Mouse (Mus musculus) lung, embryonic 15.5 days (tissue): ENCODE results near the gene Trmo. TPM values are rescaled to one million over a fixed set of nuclear protein-coding genes. Genes with fewer than 3 reads are reported as not detected.

Source experiments
- ATAC-seq: fragments of 200-750 bp; cut with Nextera tagmentation; 2 replicates; pipeline ENCODE4 v1.8.0; 2017; ENCODE audit warnings: moderate number of reproducible peaks, borderline replicate concordance; ENCODE audit not compliant: low FRiP score, low TSS enrichment; ENCODE audit errors: extremely low read depth
- H3K27ac ChIP-seq: fragments of 300-500 bp; sonication (generic); 2 replicates; pipeline ENCODE4 v1.5.1; 2015; ENCODE audit warnings: moderate library complexity, mild to moderate bottlenecking, inconsistent platforms
- H3K27me3 ChIP-seq: fragments of 300-500 bp; sonication (generic); 2 replicates; pipeline ENCODE4 v1.6.1; 2015; ENCODE audit warnings: inconsistent platforms
- H3K36me3 ChIP-seq: fragments of 300-500 bp; sonication (generic); 2 replicates; pipeline ENCODE4 v1.6.1; 2015; ENCODE audit warnings: inconsistent platforms
- H3K4me1 ChIP-seq: fragments of 300-500 bp; sonication (generic); 2 replicates; pipeline ENCODE4 v1.6.1; 2015; ENCODE audit warnings: inconsistent platforms
- H3K4me2 ChIP-seq: fragments of 300-500 bp; sonication (generic); 2 replicates; pipeline ENCODE4 v1.6.1; 2015; ENCODE audit warnings: inconsistent platforms, mild to moderate bottlenecking, moderate library complexity
- H3K4me3 ChIP-seq: fragments of 300-500 bp; sonication (generic); 2 replicates; pipeline ENCODE4 v1.5.1; 2015; ENCODE audit warnings: mild to moderate bottlenecking, inconsistent platforms
- H3K9ac ChIP-seq: fragments of 300-500 bp; sonication (generic); 2 replicates; pipeline ENCODE4 v1.6.1; 2015; ENCODE audit warnings: inconsistent platforms
- H3K9me3 ChIP-seq: fragments of 300-500 bp; sonication (generic); 2 replicates; pipeline ENCODE4 v1.6.1; 2016; ENCODE audit warnings: inconsistent platforms
- WGBS: fragments of 180-500 bp; shearing (Covaris S2); methylation state at CpG from one replicate; pipeline ENCODE4 v1.1.7; 2015; 5-methylcytosine and 5-hydroxymethylcytosine counted together
- polyA plus RNA-seq: library from polyadenylated mRNA; unstranded; fragments of >200 nt; fragmentation: Nextera tagmentation; extraction: Ambion mirVana; gene quantifications from 2 replicates; pipeline ENCODE4 v1.2.1, GENCODE M21; 2015

The Trmo gene
- polyA plus RNA-seq, 1 experiment from 2014 or later, result 11.2 TPM

GRCm38 (mm10) chr4:46404042-46404795 is 15.0 kb upstream of the Trmo start:
- no peak overlapping the region for H3K4me2 ChIP-seq
- ATAC-seq, result peak; percentile 67; the same call in 1 of the 2 replicates

GRCm38 (mm10) chr4:46398839-46399238 is 9.6 kb upstream of the Trmo start:
- ATAC-seq, result no peak
- Histone ChIP-seq H3K4me2 (no peak overlapping the region), H3K9ac (no peak overlapping the region), H3K4me1 (no peaks in the 10 kb centered on the region), H3K36me3 (no peaks in the 10 kb centered on the region), H3K9me3 (no peaks in the 10 kb centered on the region), H3K27ac (no peak overlapping the region), H3K4me3 (no peak overlapping the region), H3K27me3 (no peaks in the 10 kb centered on the region)
- 68% methylated on average over 4 of the region's 4 CpGs for WGBS

More at GRCm38 (mm10) chr4:46404042-46404795, 15.0 kb upstream of the Trmo start:
- Histone ChIP-seq H3K27me3 (no peaks in the 10 kb centered on the region), H3K27ac (no peak overlapping the region), H3K4me1 (no peaks in the 10 kb centered on the region), H3K9me3 (no peaks in the 10 kb centered on the region), H3K9ac (no peak overlapping the region), H3K4me3 (no peak overlapping the region), H3K36me3 (no peaks in the 10 kb centered on the region)
- 54% methylated on average over 6 of the region's 6 CpGs for WGBS

- peak; percentile 59; the same call in 1 of the 2 replicates for ATAC-seq
- Histone ChIP-seq H3K27me3 (no peaks in the 10 kb centered on the region), H3K4me1 (no peaks in the 10 kb centered on the region), H3K27ac (no peak overlapping the region), H3K4me3 (no peak overlapping the region), H3K9me3 (no peaks in the 10 kb centered on the region), H3K9ac (no peak overlapping the region), H3K4me2 (no peak overlapping the region), H3K36me3 (no peaks in the 10 kb centered on the region)
- WGBS, result 24% methylated on average over 5 of the region's 5 CpGs
Observed at GRCm38 (mm10) chr4:46395736-46396135, 6.5 kb upstream of the Trmo start.

- Histone ChIP-seq H3K9ac (no peak overlapping the region), H3K36me3 (no peaks in the 10 kb centered on the region), H3K9me3 (no peaks in the 10 kb centered on the region), H3K27me3 (no peaks in the 10 kb centered on the region), H3K27ac (no peak overlapping the region), H3K4me3 (no peak overlapping the region), H3K4me1 (no peaks in the 10 kb centered on the region; the same call in 1 of the 2 replicates), H3K4me2 (no peak overlapping the region)
- ATAC-seq, result no peak
- WGBS, result 72% methylated on average over 2 of the region's 2 CpGs
Observed at GRCm38 (mm10) chr4:46394388-46394787, 5.2 kb upstream of the Trmo start.

- WGBS, result 23% methylated on average over 9 of the region's 9 CpGs
- no peaks in the 10 kb centered on the region for H3K9me3 ChIP-seq
- H3K27ac ChIP-seq, result peak overlapping the region; percentile 93; the same call in 1 of the 2 replicates
- H3K27me3 ChIP-seq, result no peaks in the 10 kb centered on the region
- no peaks in the 10 kb centered on the region; the same call in 1 of the 2 replicates for H3K4me1 ChIP-seq
- peak overlapping the region; percentile 71 for H3K4me2 ChIP-seq
- 0 out of 2 replicates have a peak overlapping the region, but pooled peaks have one; percentile 69 for H3K9ac ChIP-seq
- H3K4me3 ChIP-seq, result peak overlapping the region; percentile 54
- no peak for ATAC-seq
- H3K36me3 ChIP-seq, result peaks cover 5% of the 10 kb centered on the region; the same call in 1 of the 2 replicates
Observed at GRCm38 (mm10) chr4:46390390-46390970, 1.2 kb upstream of the Trmo start.

- WGBS, result 2% methylated on average over 24 of the region's 24 CpGs
- H3K9ac ChIP-seq, result peak overlapping the region; percentile 69
- H3K9me3 ChIP-seq, result no peaks in the 10 kb centered on the region
- no peaks in the 10 kb centered on the region for H3K27me3 ChIP-seq
- ATAC-seq, result no peak
- H3K4me3 ChIP-seq, result peak overlapping the region; percentile 54
- H3K27ac ChIP-seq, result peak overlapping the region; percentile 93
- H3K4me2 ChIP-seq, result peak overlapping the region; percentile 71
- no peaks in the 10 kb centered on the region; the same call in 1 of the 2 replicates for H3K4me1 ChIP-seq
- peaks cover 11% of the 10 kb centered on the region for H3K36me3 ChIP-seq
Observed at GRCm38 (mm10) chr4:46389612-46390341, 540 bp upstream of the Trmo start.

- peaks cover 11% of the 10 kb centered on the region for H3K36me3 ChIP-seq
- ATAC-seq, result 0 out of 2 replicates have a peak, but pooled peaks have one; percentile 0
- H3K9ac ChIP-seq, result peak overlapping the region; percentile 69
- H3K4me1 ChIP-seq, result no peaks in the 10 kb centered on the region; the same call in 1 of the 2 replicates
- H3K9me3 ChIP-seq, result no peaks in the 10 kb centered on the region
- WGBS, result 13% methylated on average over 5 of the region's 5 CpGs
- no peaks in the 10 kb centered on the region for H3K27me3 ChIP-seq
- peak overlapping the region; percentile 93 for H3K27ac ChIP-seq
- H3K4me2 ChIP-seq, result peak overlapping the region; percentile 71
- peak overlapping the region; percentile 54 for H3K4me3 ChIP-seq
Observed at GRCm38 (mm10) chr4:46388556-46388955, 681 bp downstream of the Trmo start.

GRCm38 (mm10) chr4:46374869-46375368 is 14.3 kb downstream of the Trmo start:
- WGBS, result 18% methylated on average over 22 of the region's 22 CpGs
- Histone ChIP-seq H3K27ac (no peak overlapping the region), H3K9me3 (no peaks in the 10 kb centered on the region)

GRCm38 (mm10) chr4:46374455-46374854 is 14.8 kb downstream of the Trmo start:
- peak overlapping the region; percentile 33; the same call in 1 of the 2 replicates for H3K4me3 ChIP-seq
- no peak overlapping the region for H3K9ac ChIP-seq
- no peaks in the 10 kb centered on the region for H3K27me3 ChIP-seq
- peak overlapping the region; percentile 64 for H3K4me2 ChIP-seq
- ATAC-seq, result no peak
- 50% methylated on average over 6 of the region's 6 CpGs for WGBS
- H3K27ac ChIP-seq, result no peak overlapping the region
- peaks cover 10% of the 10 kb centered on the region for H3K4me1 ChIP-seq
- H3K36me3 ChIP-seq, result peaks cover 23% of the 10 kb centered on the region
- H3K9me3 ChIP-seq, result no peaks in the 10 kb centered on the region

More at GRCm38 (mm10) chr4:46374869-46375368, 14.3 kb downstream of the Trmo start:
- H3K4me3 ChIP-seq, result peak overlapping the region; percentile 33
- H3K4me1 ChIP-seq, result peaks cover 10% of the 10 kb centered on the region
- H3K4me2 ChIP-seq, result peak overlapping the region; percentile 64
- H3K36me3 ChIP-seq, result peaks cover 28% of the 10 kb centered on the region
- peak; percentile 40; the same call in 1 of the 2 replicates for ATAC-seq
- H3K9ac ChIP-seq, result no peak overlapping the region
- no peaks in the 10 kb centered on the region for H3K27me3 ChIP-seq

- peaks cover 10% of the 10 kb centered on the region for H3K4me1 ChIP-seq
- H3K27me3 ChIP-seq, result peaks cover 4% of the 10 kb centered on the region; the same call in 1 of the 2 replicates
- WGBS, result 2% methylated on average over 19 of the region's 19 CpGs
- ATAC-seq, result peak; percentile 89
- H3K27ac ChIP-seq, result 0 out of 2 replicates have a peak overlapping the region, but pooled peaks have one; percentile 9
- H3K9ac ChIP-seq, result no peak overlapping the region
- no peaks in the 10 kb centered on the region for H3K9me3 ChIP-seq
- H3K4me2 ChIP-seq, result peak overlapping the region; percentile 45
- H3K36me3 ChIP-seq, result no peaks in the 10 kb centered on the region
- H3K4me3 ChIP-seq, result peak overlapping the region; percentile 6; the same call in 1 of the 2 replicates
Observed at GRCm38 (mm10) chr4:46371030-46371429, 18.2 kb downstream of the Trmo start.

- Histone ChIP-seq H3K4me2 (0 out of 2 replicates have a peak overlapping the region, but pooled peaks have one; percentile 45), H3K9me3 (no peaks in the 10 kb centered on the region), H3K27me3 (peaks cover 4% of the 10 kb centered on the region; the same call in 1 of the 2 replicates), H3K4me3 (no peak overlapping the region), H3K4me1 (peaks cover 10% of the 10 kb centered on the region), H3K27ac (no peak overlapping the region), H3K36me3 (no peaks in the 10 kb centered on the region), H3K9ac (no peak overlapping the region)
- 42% methylated on average over 6 of the region's 6 CpGs for WGBS
- no peak for ATAC-seq
Observed at GRCm38 (mm10) chr4:46370406-46370805, 18.8 kb downstream of the Trmo start.
